Mouse (Mus musculus) lung, adult 2 months (tissue): ENCODE data around the gene Rpgrip1.

Experiments
- CTCF ChIP-seq: fragments of 200-500 bp; IDR thresholded peaks from 2 replicates; pipeline ENCODE4 v1.5.1; 2011; ENCODE audit warnings: mild to moderate bottlenecking, low read length, control low read depth; ENCODE audit not compliant: insufficient read depth
- POLR2A ChIP-seq: fragments of 200-500 bp; IDR thresholded peaks from 2 replicates; pipeline ENCODE4 v1.6.1; 2011; ENCODE audit warnings: low read depth, mild to moderate bottlenecking, control low read depth, low read length, borderline replicate concordance; ENCODE audit errors: extremely low read depth

DNA sequence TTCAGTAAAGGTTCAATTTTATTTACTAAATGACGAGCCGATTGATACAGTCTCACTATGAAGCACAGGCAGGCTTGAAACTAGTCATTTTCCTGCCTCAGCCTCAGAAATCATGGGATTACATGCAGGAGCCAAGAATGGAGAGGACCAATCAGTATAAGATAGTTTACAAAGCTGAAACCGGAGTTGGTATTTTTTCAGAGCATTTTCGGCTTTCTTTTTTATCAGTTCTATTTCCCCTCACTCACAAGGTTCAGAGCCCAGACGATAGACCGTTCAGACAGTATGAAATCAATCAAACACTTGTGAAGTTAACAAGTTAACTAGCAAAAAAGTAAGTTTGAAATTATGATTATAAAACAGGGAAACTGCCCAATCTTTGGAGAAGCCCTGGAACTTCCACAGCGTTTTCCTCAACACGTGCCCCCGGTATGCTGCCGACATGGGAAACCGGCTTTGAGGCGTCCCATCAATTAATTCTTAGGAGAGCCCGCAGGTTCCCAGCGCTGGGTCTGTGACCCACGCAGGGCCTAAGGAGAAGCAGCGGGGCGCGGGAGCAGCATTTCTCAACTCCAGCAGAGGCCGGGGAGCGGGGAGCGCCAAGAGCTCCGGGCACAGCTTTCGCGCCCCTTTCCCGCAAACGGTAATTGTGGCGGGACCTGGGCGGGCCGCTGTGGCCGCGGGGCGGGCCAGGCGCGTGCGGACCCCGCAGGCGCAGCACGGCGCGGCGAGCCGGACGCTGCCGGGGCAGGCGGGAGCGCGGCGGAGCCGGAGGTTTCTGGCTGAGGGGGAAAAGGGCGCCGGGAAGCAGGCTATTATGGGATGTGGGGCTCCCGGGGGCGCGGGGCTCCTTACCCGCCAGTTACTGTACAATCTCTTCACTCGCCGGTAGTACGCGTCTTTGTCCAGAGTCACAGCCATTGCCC is 86.0 kb downstream of the Rpgrip1 start:
- TF ChIP-seq CTCF, result no peak
- no peak for TF ChIP-seq POLR2A
